Mouse (Mus musculus): Measurements from ENCODE around the gene Ubc. TPM values are rescaled to one million over a fixed set of nuclear protein-coding genes. Genes with fewer than 3 reads are reported as not detected.

The Ubc gene
- total RNA-seq, 2 experiments from 2014 or later = 1,428 to 1,489 TPM

GRCm38 (mm10) chr5:125383637-125384420, 6.2 kb downstream of the Ubc start:
- no peak for DNase-seq

DNA sequence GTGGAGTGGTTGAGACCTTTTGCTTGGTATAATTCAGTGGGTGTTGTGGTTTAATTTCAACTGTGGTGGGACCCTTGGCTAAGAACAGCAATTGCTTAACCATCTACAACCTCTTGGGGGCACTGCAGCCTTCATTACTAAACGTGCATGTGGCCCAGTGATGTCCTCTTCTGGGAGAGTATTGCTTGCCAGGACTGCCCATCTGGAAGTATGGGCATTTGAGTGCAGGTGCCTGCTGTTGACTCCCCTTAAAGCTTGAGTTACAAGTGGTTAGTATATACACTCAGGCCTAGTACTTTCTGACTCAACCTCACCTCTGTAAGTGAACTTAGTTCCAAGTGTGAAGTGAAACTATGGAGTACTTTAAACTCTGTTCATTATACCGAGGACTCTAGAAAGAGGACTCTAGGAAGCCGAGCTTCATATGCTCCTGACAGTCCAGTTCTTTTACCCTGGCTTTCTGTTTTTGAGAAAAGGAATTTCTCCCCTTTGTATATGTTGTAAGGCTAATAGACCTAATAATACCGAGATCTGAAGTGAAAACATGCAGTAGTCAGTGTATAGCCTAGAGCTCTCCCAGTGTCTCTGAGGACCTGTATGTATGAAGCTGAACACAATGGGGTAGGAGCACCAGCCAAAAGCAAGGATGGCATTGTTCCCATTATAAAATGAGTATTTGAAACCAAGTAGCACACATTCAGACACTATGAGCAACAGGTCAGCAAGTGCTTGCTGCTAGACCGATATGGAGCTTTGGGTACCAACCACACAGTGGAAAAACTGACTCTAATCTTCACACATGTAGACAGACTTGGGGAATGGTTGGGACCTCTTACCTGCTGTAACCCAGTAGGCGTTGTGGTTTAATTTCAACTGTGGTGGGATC, 7.1 kb downstream of the Ubc start:
- DNase-seq = peak; percentile 65 to 71

DNA sequence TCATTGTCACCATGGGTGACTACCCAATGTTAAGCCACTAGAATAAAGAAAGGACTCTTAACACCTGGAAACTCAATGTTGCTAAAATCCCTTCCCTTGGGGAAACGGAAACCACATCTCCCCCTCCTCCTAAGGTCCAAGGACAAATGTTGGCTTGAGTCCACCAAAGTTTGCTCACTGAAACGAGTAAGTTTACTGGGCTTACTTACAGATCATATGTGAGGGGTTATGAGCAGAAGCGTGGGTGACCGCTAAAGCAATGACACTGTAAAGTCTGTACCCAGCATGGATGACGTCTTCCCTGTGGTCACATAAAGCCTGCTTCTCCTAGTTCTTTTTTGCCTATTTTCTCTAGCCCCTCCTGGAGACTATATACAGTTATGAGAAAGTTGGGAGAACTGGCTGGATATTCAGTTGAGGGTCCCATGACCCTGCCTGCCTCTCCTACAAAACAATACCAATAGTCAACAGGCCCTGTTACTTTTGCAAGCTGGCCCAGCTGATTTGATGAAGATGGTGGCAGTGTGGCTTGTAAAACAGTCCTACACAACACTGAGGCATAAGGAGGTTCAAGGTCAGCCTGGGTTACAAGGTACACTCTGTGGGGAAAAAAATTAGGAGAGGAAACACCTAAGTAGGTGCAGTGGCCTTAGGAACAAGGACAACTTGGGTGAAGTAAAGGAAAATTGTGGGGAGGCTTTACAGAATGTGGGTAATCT, 7.9 kb downstream of the Ubc start:
- no peak for DNase-seq

- peak; percentile 28 to 34 for DNase-seq
Measured at GRCm38 (mm10) chr5:125378919-125379318, 11.1 kb downstream of the Ubc start.

DNA sequence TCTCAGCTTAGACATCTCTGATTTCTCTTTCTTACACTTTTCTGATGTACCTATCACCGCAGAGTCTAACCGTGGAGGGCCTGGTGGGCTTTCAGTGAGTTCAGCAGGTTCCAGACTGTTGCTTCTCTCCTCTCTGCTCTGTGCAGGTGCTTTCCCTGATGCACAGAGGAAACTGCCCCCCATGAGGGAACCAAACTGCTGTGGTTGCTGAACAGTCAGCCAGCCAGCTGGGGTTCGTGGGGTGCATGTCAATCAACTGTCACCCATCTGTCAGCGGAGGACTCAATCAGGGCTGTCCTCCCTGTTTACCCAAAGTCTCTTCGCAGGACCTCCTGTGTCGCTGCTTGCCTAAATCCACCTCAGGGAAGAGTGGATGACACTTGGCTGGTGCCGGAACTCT, 12.8 kb downstream of the Ubc start:
- DNase-seq = no peak

DNA sequence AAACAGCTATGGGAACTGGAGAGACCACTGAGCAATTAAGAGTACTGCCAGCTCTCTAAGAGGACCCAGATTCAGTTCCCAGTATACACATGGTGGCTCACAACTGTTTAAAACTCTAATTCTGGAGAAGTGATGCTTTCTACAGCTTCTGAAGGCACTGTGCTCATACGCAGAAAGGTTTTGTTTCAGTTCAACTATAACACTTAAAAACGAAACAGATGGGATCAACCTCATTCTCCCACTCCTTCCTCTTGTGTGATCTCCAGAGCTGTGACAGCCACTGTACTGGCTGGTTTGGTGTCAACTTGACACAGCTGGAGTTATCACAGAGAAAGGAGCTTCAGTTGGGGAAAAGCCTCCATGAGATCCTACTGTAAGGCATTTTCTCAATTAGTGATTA, 14.1 kb downstream of the Ubc start:
- no peak for DNase-seq

DNA sequence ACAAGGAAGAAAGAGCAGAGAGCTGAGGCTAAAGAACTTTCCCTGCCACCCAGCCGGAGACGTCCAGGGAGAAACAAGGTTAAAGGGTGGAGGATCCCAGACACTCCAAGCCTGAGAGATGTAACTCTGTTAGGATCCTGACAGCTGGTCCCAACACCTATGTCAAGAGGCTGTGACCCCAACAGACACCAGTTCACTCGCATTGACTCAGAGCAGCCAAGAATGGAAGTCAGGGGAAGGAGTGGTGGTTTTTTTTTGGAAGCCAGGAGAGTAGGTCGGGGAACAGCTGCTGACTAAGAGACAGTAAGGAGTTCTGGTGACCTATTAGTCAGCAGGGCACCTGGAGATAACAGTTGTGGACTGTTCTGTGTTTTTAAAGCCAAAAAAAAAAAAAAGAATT, 18.0 kb downstream of the Ubc start:
- no peak for DNase-seq

- DNase-seq = no peak
Measured at GRCm38 (mm10) chr5:125370950-125371693, 18.9 kb downstream of the Ubc start.

- DNase-seq = peak; percentile 59 to 67
Measured at GRCm38 (mm10) chr5:125368568-125368967, 21.4 kb downstream of the Ubc start.

DNA sequence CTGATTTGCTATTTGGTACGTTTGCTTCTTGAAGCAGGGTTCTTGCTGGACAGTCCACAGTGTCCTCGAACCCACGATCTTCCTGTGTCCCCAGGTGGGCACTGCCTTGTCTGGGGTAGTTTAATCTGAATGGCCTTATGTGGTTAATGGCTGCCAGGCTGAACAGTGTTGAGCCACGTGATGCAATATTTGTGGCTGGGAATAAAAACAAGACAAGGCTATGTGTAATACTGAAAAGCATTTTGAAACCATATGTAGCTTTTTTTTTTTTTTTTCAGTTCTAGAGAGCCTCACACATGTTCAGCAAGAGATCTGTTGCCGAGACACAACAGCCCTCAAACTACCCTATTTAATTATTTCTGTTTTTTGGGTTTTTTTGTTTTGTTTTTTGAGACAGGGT, 21.8 kb downstream of the Ubc start:
- no peak for DNase-seq

DNA sequence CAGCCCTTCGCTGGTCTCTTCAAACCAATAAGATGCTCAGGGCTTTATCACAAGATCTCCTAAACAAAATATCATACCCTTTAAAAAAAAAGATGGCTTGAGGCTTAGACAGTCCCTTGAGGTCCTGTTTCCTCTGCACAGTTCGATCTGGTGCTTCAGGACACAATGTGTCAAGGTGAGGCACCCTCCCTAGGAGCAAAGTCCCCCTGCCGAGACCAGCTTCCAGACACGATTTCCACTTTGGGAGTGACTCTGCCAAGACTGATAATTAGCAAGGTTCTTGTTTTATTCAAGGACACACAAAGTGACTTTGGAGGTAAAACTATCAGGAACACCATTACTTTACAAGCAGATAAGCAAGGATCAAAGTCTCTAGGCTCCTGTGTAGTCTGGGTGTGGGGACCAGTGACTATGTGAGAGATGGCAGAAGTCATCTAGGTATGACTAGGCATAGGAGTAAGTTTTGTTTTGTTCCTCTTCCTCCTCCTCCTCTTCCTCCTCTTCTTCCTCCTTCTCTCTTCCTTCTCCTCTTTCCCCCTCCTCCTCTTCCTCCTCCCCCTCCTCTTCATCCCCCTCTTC, 25.1 kb downstream of the Ubc start:
- DNase-seq = no peak

- peak; percentile 46 to 57 for DNase-seq
Measured at GRCm38 (mm10) chr5:125363894-125364293, 26.1 kb downstream of the Ubc start.

- no peak for DNase-seq
Measured at GRCm38 (mm10) chr5:125360981-125361510, 29.0 kb downstream of the Ubc start.

GRCm38 (mm10) chr5:125360566-125360965, 29.4 kb downstream of the Ubc start:
- peak in 1 of 2 experiments; percentile 33 for DNase-seq

DNA sequence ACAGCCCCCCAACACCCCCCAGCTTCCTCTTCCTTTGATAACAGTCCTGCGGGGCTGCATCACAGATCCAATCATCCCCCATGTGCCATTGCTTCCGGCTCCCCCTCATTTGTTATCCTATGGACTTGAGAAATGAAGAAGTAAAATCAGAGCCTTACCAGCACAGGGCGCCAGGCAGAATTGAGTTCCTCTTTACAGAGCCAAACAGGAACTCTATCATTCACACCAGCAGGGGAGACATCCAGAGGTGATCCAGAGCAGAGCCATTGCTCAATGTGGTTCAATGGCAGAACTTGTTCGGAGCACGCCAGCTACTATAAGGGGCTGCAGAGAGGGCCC, 31.8 kb downstream of the Ubc start:
- DNase-seq = no peak

- no peak for DNase-seq
Measured at GRCm38 (mm10) chr5:125357543-125358269, 32.3 kb downstream of the Ubc start.

GRCm38 (mm10) chr5:125355650-125356049, 34.4 kb downstream of the Ubc start:
- DNase-seq = no peak

GRCm38 (mm10) chr5:125354885-125355492, 35.0 kb downstream of the Ubc start:
- no peak for DNase-seq

DNA sequence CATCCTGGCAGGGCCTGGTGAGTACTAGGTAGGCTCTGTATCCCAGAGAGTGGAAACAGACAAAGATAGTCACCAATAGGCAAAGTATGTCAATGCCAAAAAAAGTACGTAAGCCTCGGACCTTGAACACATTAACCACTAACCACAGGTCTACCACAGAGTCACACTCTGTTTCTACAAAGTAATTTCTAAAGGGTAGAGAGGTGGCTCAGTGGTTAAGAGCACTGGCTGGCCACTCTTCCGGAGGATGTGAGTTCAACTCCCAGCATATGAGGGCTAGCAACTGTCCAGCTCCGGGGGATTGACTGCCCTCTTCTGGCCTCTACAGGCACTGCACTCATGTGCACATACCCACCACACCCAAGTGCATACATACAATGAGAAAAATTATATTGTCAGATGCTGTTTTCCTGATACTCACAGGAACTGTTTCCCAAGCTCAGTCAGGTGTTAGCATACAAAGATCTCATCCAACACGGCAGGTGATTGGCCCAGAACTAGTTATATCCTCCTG, 37.2 kb downstream of the Ubc start:
- no peak for DNase-seq

DNA sequence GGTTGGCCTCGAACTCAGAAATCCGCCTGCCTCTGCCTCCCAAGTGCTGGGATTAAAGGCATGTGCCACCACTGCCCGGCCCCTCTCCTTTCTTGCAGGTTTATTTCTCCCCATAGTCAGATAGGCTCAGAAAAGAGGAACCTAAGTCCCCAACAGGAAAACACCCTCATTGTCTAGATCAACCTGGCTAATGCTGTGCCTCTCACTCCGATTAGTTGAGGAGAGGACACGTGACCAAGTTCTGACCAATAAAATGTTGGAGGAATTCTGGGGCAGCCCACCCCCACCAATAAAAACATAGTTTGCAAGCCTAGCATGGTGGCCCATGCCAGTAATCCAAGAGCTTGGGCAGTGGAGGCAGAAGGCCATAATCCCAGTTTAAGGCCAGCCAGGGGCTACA, 38.1 kb downstream of the Ubc start:
- DNase-seq = no peak

All from adrenal gland, postnatal 36 days (tissue).